Comparison of ENCODE assay signal across 8 mouse cellular contexts in the genomic region with DNA sequence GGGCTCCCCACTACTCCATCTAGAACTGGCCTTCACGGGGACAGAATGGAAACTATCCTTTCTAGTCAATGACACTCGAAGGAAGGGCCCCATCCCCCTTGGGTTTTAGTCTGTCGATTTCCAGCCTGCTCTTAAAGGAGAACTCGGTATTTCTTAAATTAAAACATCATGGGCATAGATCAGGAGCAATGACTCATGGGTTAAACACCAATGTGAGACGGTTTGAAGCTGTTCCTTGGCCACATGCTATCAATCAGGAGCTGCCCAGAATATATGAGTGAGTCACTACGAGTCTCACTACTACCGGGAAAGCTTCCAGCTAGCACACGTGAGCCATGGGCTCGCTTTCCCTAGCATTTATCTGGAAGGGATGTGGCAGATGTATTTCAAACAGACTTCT.
DNase-seq lines count a peak whose midpoint lies in the region; ATAC-seq and TF ChIP-seq lines count a peak whose summit lies in the region.

No protein-coding gene starts in this region.

- no peaks in the 10 kb centered on the region for H3K27me3 ChIP-seq in hindbrain, postnatal 0 days (ENCODE audit: insufficient read depth, low read length)
- H3K27me3 ChIP-seq in hindbrain, embryonic 13.5 days, result no peaks in the 10 kb centered on the region
- no peaks in the 10 kb centered on the region for H3K27me3 ChIP-seq in intestine, postnatal 0 days (replicated peaks; ENCODE audit: control insufficient read depth, insufficient read depth, low read length)
- no peaks in the 10 kb centered on the region for H3K27me3 ChIP-seq in hindbrain, embryonic 11.5 days (ENCODE audit: control insufficient read depth, insufficient read depth, low read length)

- 52% methylated on average over 9 of the region's 9 CpGs for WGBS in hindbrain, postnatal 0 days
- 59% methylated on average over 9 of the region's 9 CpGs for WGBS in hindbrain, embryonic 13.5 days
- 22% methylated on average over 9 of the region's 9 CpGs for WGBS in intestine, postnatal 0 days
- 69% methylated on average over 9 of the region's 9 CpGs for WGBS in hindbrain, embryonic 11.5 days

- DNase-seq in hindbrain, postnatal 0 days (ENCODE audit: low spot score), result peak; percentile 45
- peak; percentile 97 for DNase-seq in NIH3T3 (ENCODE audit: low read depth)
- peak; percentile 57 to 63 for DNase-seq in right cerebral cortex, postnatal 36 days (ENCODE audit: low spot score in 2 of 2)
- no peak for DNase-seq in cerebellum, adult 9-10 months
- no peak for DNase-seq in hindbrain, embryonic 11.5 days (ENCODE audit: low spot score)

- no peak overlapping the region for H3K4me2 ChIP-seq in hindbrain, postnatal 0 days (ENCODE audit: low read depth, low read length)
- no peak overlapping the region for H3K4me2 ChIP-seq in hindbrain, embryonic 13.5 days
- H3K4me2 ChIP-seq in intestine, postnatal 0 days (replicated peaks; ENCODE audit: low read depth), result peak overlapping the region; percentile 35; the same call in 1 of the 2 replicates
- H3K4me2 ChIP-seq in hindbrain, embryonic 11.5 days (replicated peaks; ENCODE audit: low read depth, low read length), result no peak overlapping the region

- TF ChIP-seq CTCF in hindbrain, postnatal 0 days (IDR thresholded peaks at IDR 0.05; ENCODE audit: low read depth), result no peak
- TF ChIP-seq CTCF in intestine, postnatal 0 days (IDR thresholded peaks at IDR 0.05; ENCODE audit: low read depth), result no peak

- ATAC-seq in hindbrain, postnatal 0 days, result no peak
- no peak for ATAC-seq in hindbrain, embryonic 13.5 days (ENCODE audit: low FRiP score)
- ATAC-seq in frontal cortex, adult (ENCODE audit: low TSS enrichment), result peak; percentile 64
- peak; percentile 59; the same call in 1 of the 2 replicates for ATAC-seq in intestine, postnatal 0 days
- no peak for ATAC-seq in hindbrain, embryonic 11.5 days (ENCODE audit: low FRiP score)

- no peaks in the 10 kb centered on the region for H3K36me3 ChIP-seq in hindbrain, postnatal 0 days (ENCODE audit: insufficient read depth, low read length)
- no peaks in the 10 kb centered on the region for H3K36me3 ChIP-seq in hindbrain, embryonic 13.5 days
- H3K36me3 ChIP-seq in intestine, postnatal 0 days (ENCODE audit: control insufficient read depth, insufficient read depth), result no peaks in the 10 kb centered on the region
- H3K36me3 ChIP-seq in hindbrain, embryonic 11.5 days (ENCODE audit: control insufficient read depth, insufficient read depth, low read length), result no peaks in the 10 kb centered on the region

- H3K9me3 ChIP-seq in hindbrain, postnatal 0 days (ENCODE audit: low read length), result no peaks in the 10 kb centered on the region
- no peaks in the 10 kb centered on the region for H3K9me3 ChIP-seq in hindbrain, embryonic 13.5 days
- H3K9me3 ChIP-seq in intestine, postnatal 0 days (ENCODE audit: control insufficient read depth), result no peaks in the 10 kb centered on the region
- H3K9me3 ChIP-seq in hindbrain, embryonic 11.5 days (ENCODE audit: control insufficient read depth, low read length), result no peaks in the 10 kb centered on the region

- H3K4me1 ChIP-seq in hindbrain, postnatal 0 days (ENCODE audit: insufficient read depth, low read length), result 0 out of 2 replicates have a peak, but pooled peaks cover 6% of the 10 kb centered on the region
- H3K4me1 ChIP-seq in hindbrain, embryonic 13.5 days (replicated peaks), result no peaks in the 10 kb centered on the region
- no peaks in the 10 kb centered on the region for H3K4me1 ChIP-seq in intestine, postnatal 0 days (replicated peaks; ENCODE audit: control insufficient read depth, insufficient read depth, low read length)
- no peaks in the 10 kb centered on the region for H3K4me1 ChIP-seq in hindbrain, embryonic 11.5 days (replicated peaks; ENCODE audit: control insufficient read depth, insufficient read depth, low read length)

- H3K4me3 ChIP-seq in hindbrain, postnatal 0 days (ENCODE audit: low read length), result no peak overlapping the region
- no peak overlapping the region for H3K4me3 ChIP-seq in hindbrain, embryonic 13.5 days
- no peak overlapping the region for H3K4me3 ChIP-seq in intestine, postnatal 0 days (ENCODE audit: low read depth, low read length)
- no peak overlapping the region for H3K4me3 ChIP-seq in hindbrain, embryonic 11.5 days (ENCODE audit: low read depth, low read length)

- no peak overlapping the region for H3K9ac ChIP-seq in hindbrain, postnatal 0 days (replicated peaks; ENCODE audit: low read length)
- no peak overlapping the region for H3K9ac ChIP-seq in hindbrain, embryonic 13.5 days
- no peak overlapping the region for H3K9ac ChIP-seq in intestine, postnatal 0 days (ENCODE audit: low read depth, low read length)
- H3K9ac ChIP-seq in hindbrain, embryonic 11.5 days (ENCODE audit: low read depth, low read length), result no peak overlapping the region

- H3K27ac ChIP-seq in hindbrain, postnatal 0 days, result no peak overlapping the region
- no peak overlapping the region for H3K27ac ChIP-seq in hindbrain, embryonic 13.5 days
- no peak overlapping the region for H3K27ac ChIP-seq in intestine, postnatal 0 days (ENCODE audit: low read depth, low read length)
- H3K27ac ChIP-seq in hindbrain, embryonic 11.5 days (ENCODE audit: low read depth, low read length), result no peak overlapping the region

Comparison
In these comparisons a context has a peak if more than half of its experiments do, and no peak if none do; other contexts are left out.
1. DNase-seq: peak in hindbrain, postnatal 0 days (single experiment), NIH3T3 (single experiment) and right cerebral cortex, postnatal 36 days (2 of 2); none in cerebellum, adult 9-10 months (single experiment) and hindbrain, embryonic 11.5 days (single experiment).
2. ATAC-seq: peak in frontal cortex, adult (single experiment) and intestine, postnatal 0 days (single experiment); none in hindbrain, postnatal 0 days (single experiment), hindbrain, embryonic 13.5 days (single experiment) and hindbrain, embryonic 11.5 days (single experiment).